Comparison of ENCODE assay signal across 20 mouse cellular contexts in the genomic region with DNA sequence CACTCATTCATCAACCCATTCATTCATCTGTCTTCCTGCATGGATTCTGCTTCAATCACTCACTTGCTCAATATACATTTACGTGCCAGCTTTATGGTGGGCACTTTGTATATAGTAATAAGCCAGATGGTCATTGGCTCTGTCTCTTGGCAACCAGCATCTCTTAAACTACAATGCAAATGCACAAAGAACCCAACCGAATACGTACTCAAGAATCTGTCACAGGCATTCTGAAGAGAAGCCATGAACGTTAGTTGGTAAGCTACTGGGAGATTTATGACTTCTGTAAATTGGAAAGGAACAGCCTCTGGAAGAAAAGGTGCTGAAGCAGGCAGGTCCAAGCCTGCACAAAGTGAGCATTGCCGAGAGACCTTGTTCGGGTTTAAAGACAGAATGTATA. TPM values are rescaled to one million over a fixed set of nuclear protein-coding genes. Genes with fewer than 3 reads are reported as not detected.
"Had no signal": no experiment of that assay in that cellular context is flagged by ENCODE, and none has a peak within 500 bp of the region (broad histone marks: within the 10 kb centered on the region; RNA-seq: fewer than 3 reads in every experiment).

No protein-coding gene starts in this region.

- H3K9ac ChIP-seq: kidney, embryonic 15.5 days; limb, embryonic 12.5 days; lung, embryonic 15.5 days; midbrain, embryonic 12.5 days had no signal

- H3K4me2 ChIP-seq: kidney, embryonic 15.5 days; limb, embryonic 12.5 days; lung, embryonic 15.5 days; midbrain, embryonic 12.5 days had no signal

- DNase-seq: kidney, adult 2 months; kidney, postnatal 14 days; lung, postnatal 14 days; right cerebral cortex, adult 18-20 months; right cerebral cortex, postnatal 25 days; thymus, postnatal 4 days had no signal

- H3K27ac ChIP-seq: kidney, embryonic 15.5 days; limb, embryonic 12.5 days; lung, embryonic 15.5 days; macrophage had no signal

- H3K27me3 ChIP-seq: kidney, embryonic 15.5 days; limb, embryonic 12.5 days; lung, embryonic 15.5 days; megakaryocyte, embryonic 14.5 days; midbrain, embryonic 12.5 days had no signal

- H3K4me1 ChIP-seq: lung, embryonic 15.5 days had no signal

- ATAC-seq: intestine, embryonic 16.5 days had no signal

- H3K9me3 ChIP-seq: kidney, embryonic 15.5 days; limb, embryonic 12.5 days; lung, embryonic 15.5 days; midbrain, embryonic 12.5 days had no signal

- H3K36me3 ChIP-seq: kidney, embryonic 15.5 days; limb, embryonic 12.5 days; lung, embryonic 15.5 days; midbrain, embryonic 12.5 days had no signal

- H3K4me3 ChIP-seq: kidney, embryonic 15.5 days; limb, embryonic 12.5 days; lung, embryonic 15.5 days; megakaryocyte, embryonic 14.5 days; midbrain, embryonic 12.5 days had no signal

RNA-seq across cellular contexts. Expression of gene 1700024P04Rik, which starts 36.8 kb away (rescaled TPM):
- total RNA-seq: layer of hippocampus, postnatal 25 days; left cerebral cortex, postnatal 36 days; liver, adult 2 months had no signal
- polyA plus RNA-seq: intestine, embryonic 16.5 days; kidney, adult 2 months; kidney, embryonic 15.5 days; limb, embryonic 12.5 days; liver, adult 2 months; lung, embryonic 15.5 days; macrophage; midbrain, embryonic 12.5 days; midbrain, embryonic 16.5 days; small intestine, adult 2 months; stomach, embryonic 16.5 days; thymus, postnatal 0 days had no signal
